Mouse (Mus musculus): ENCODE measurements around the gene Chd3. TPM values are rescaled to one million over a fixed set of nuclear protein-coding genes. Genes with fewer than 3 reads are reported as not detected.
"Not testable (repeated sequence)": the region's sequence is repeated elsewhere in the genome, so short reads cannot be mapped to it uniquely, and the experiment has no call there.

Gene Chd3
- total RNA-seq, 2 experiments from 2014 or later: 21.0 to 57.3 TPM

- not testable (repeated sequence) for ATAC-seq (replicated peaks; ENCODE audit: low FRiP score, low TSS enrichment, poor library complexity, severe bottlenecking)
Measured at GRCm38 (mm10) chr11:69394591-69395167, 25.5 kb upstream of the Chd3 start.

GRCm38 (mm10) chr11:69390400-69391034, 21.3 kb upstream of the Chd3 start:
- 0 out of 2 replicates have a peak, but pooled peaks have one; percentile 42 for ATAC-seq (replicated peaks; ENCODE audit: low FRiP score, low TSS enrichment, poor library complexity, severe bottlenecking)

DNA sequence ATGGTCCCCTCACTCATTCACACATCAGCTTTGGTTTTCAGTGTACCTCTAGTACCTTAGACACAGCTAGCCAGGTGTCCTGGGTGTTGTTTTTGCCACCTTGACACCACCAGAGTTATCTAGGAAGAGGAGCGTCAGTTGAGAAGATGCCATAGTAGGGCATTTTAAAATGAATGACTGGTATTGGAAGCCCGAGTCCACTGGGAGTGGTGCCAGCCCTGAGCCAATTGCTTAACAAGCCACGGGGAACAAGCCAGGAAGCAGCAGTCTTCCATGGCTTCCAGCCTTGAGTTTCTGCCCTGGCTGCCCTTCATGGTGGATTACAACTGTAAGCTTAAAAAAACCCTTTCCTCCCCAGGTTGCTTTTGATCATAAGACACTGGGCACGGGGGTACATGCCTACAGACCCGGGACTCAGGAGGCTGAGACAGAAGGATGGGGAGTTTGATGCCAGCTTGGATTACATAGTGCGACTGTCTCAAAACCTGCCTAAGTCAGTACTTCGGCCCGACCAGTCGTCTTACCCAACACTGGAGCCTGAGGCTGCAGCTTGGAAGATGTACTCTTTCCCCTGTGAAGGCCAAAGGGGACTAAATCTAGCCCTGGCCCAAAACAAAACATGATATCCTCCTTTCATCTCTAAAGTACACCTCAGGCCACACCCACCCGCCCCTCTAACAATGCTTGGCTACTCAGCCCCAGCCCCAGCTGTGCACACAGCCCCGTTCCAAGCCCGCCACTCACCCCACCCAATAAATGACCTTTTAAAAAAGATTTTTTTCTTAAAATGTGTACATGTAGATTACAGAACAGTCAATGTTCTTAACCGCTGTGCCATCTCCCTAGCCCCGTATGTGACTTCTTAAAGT, 20.6 kb upstream of the Chd3 start:
- ATAC-seq (replicated peaks; ENCODE audit: low FRiP score, low TSS enrichment, poor library complexity, severe bottlenecking): no peak

DNA sequence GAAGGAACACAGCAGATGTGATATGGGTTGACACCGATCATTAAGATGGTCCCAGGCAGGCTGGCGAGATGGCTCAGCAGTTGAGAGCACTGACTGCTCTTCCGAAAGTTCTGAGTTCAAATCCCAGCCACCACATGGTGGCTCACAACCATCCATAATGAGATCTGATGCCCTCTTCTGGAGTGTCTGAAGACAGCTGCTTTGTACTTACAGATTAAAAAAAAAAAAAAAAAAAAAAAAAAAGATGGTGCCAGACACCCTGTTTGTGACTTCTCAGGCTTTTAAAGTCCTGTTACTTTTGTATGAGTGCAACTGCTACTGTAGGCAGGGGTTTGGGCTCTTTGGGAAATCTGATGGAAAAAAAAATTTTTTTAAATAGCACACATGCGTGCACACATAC, 19.5 kb upstream of the Chd3 start:
- no peak for ATAC-seq (replicated peaks; ENCODE audit: low FRiP score, low TSS enrichment, poor library complexity, severe bottlenecking)

DNA sequence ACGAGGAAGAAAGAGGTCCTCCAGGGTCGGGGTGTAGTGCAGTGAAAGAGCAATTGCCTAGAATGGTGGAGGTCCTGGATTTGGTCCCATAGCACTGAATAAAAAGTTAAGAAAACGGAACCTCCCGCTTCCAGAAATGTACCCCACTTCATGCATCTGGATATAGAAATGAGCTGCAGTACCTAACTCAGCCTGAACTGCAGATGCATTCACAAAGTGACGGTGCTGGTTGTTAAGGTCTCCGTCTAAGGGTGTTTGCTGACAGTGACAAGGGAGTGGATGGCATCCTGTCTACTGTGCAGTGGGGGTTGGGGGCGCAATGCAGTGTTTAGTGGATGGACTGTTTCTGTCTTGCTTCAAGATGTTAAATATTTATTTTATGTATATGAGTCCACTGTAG, 17.6 kb upstream of the Chd3 start:
- no peak for ATAC-seq (replicated peaks; ENCODE audit: low FRiP score, low TSS enrichment, poor library complexity, severe bottlenecking)

DNA sequence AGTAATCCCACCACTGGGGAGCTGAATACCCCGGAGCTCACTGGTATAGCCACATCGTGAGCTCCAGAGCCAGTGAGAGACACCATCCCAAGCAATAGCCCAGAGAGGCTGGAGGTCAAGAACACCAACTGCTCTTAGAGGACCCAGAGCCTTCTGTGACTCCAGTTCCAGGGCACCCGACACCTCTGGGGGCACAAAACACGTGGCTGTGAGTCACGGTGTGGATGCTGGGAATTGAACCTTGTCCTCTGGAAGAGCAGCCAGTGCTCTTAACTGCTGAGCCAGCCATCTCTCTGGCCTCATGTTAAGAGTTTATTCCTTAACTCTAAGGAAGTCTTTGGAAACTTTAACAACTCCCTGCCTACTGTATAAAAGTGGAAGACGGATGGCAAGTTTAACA, 15.8 kb upstream of the Chd3 start:
- no peak for ATAC-seq (replicated peaks; ENCODE audit: low FRiP score, low TSS enrichment, poor library complexity, severe bottlenecking)

DNA sequence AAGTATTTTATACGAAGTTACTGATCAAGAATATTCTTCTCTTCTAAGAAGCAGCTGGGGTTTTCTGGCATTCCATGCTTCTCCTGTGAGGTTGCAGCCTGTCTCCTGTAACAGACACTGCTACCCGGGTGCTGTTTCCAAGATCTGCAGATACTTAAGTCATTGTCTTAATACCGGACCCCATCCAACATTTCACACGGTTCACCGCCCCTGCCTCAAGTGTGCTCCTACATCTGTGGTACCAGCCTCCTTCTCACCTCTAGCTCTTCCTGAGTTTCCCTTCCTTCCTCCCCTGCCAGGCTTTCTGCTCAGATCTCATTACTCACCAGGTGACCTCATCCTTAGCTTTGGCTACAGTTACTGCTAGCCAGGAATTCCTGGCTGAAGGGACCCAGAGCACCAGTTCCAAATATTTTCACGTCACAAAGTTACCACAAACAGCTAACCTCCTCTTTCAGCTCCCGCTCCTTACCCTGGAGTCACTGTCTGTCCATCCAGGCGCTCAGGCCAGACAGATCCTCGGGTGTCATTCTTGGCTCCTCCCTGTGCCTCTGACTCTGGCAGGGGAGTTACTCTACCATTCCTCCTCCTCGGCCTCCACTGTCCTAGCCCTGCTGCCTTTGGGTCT, 13.4 kb upstream of the Chd3 start:
- ATAC-seq (replicated peaks; ENCODE audit: low FRiP score, low TSS enrichment, poor library complexity, severe bottlenecking): no peak

GRCm38 (mm10) chr11:69381356-69381755, 12.2 kb upstream of the Chd3 start:
- no peak for ATAC-seq (replicated peaks; ENCODE audit: low FRiP score, low TSS enrichment, poor library complexity, severe bottlenecking)

GRCm38 (mm10) chr11:69379600-69379999, 10.4 kb upstream of the Chd3 start:
- ATAC-seq (replicated peaks; ENCODE audit: low FRiP score, low TSS enrichment, poor library complexity, severe bottlenecking): no peak

- no peak for ATAC-seq (replicated peaks; ENCODE audit: low FRiP score, low TSS enrichment, poor library complexity, severe bottlenecking)
Measured at GRCm38 (mm10) chr11:69377766-69378165, 8.6 kb upstream of the Chd3 start.

GRCm38 (mm10) chr11:69375646-69376045, 6.4 kb upstream of the Chd3 start:
- ATAC-seq (replicated peaks; ENCODE audit: low FRiP score, low TSS enrichment, poor library complexity, severe bottlenecking): no peak

DNA sequence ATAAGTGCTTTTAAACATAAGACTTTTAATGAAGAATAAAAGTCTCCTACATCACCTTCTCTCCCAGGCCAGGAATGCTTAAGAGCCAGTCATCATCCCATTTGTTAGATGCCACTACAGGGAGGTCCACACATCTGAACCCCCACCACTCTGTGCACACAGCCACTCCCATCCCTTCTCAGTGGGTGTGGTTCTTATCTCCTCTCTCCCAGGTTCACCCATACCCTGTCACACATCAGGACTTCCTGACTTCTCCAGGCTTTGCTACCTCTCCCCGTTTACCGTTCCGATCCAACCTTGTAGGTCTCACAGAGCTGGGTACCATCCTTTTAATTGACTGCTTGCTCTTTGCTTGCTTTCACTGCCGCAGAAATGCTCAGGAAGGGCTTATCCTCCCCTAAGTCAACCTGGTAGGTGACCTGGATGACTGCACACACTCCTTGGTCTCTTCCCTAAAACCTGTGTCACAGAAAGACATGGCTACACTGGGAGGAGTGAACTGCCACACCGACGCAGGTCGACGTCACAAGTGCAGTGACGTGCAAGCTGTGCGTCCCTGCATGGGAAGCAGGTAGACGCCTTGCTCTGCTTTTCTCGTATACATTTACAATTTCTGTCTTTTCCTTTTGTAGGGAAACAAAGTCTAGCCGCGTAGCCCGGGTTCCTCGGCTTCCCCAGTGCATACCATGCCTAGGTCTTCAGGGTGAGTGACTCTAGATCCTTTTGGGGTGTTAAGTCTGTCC, 4.2 kb upstream of the Chd3 start:
- ATAC-seq (replicated peaks; ENCODE audit: low FRiP score, low TSS enrichment, poor library complexity, severe bottlenecking): peak; percentile 76

GRCm38 (mm10) chr11:69372780-69373170, 3.6 kb upstream of the Chd3 start:
- no peak for ATAC-seq (replicated peaks; ENCODE audit: low FRiP score, low TSS enrichment, poor library complexity, severe bottlenecking)

DNA sequence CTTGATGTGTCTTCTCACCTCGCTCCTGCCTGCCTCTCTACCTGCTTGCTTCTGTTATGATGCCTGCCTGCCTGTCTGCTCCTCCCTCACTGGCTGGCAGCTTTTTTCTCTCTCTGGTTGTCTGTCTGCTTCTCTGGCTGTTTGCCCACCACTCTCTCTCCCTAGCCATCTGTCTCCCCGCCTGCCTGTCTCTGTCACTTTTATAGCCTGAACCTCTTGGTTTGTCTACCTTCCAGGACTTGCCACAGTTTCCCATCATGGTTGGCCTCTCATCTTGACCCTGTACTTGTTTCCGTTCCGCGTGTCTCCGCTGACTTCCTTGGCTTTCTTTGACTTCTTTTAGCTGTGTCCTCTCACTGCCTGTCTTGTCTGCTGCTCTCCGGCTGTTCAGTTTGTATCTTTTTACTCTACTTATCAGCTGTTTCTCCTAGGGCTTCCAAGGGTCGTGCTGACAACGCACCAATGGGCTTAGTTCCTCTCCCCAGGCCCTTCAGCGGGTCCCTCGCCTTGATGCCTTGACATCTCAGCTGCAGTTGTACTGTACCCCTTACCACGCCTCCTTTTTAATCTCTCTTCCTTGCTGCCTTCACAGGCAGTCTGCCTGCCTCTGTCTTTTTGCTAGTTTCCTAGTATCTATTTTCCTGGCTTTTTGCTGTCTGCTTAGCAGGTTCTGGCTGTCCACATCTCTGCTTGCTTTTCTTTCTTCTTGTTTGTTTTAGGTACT, 3.0 kb upstream of the Chd3 start:
- ATAC-seq (replicated peaks; ENCODE audit: low FRiP score, low TSS enrichment, poor library complexity, severe bottlenecking): peak; percentile 59

GRCm38 (mm10) chr11:69371601-69372000, 2.4 kb upstream of the Chd3 start:
- peak; percentile 16; the same call in 1 of the 2 replicates for ATAC-seq (replicated peaks; ENCODE audit: low FRiP score, low TSS enrichment, poor library complexity, severe bottlenecking)

- ATAC-seq (replicated peaks; ENCODE audit: low FRiP score, low TSS enrichment, poor library complexity, severe bottlenecking): no peak
Measured at GRCm38 (mm10) chr11:69370817-69371215, 1.6 kb upstream of the Chd3 start.

GRCm38 (mm10) chr11:69369990-69370816, 997 bp upstream of the Chd3 start:
- ATAC-seq (replicated peaks; ENCODE audit: low FRiP score, low TSS enrichment, poor library complexity, severe bottlenecking): no peak
